Mouse (Mus musculus) hindbrain, embryonic 11.5 days (tissue): ENCODE data around the gene Espn. TPM values are rescaled to one million over a fixed set of nuclear protein-coding genes. Genes with fewer than 3 reads are reported as not detected.
A peak's percentile ranks its signal among the peaks of the same experiment; 100 is the strongest.

Source experiments
- ATAC-seq: fragments of 200-750 bp; cut with Nextera tagmentation; 2 replicates; pipeline ENCODE4 v1.8.0; 2017; ENCODE audit warnings: mild to moderate bottlenecking, moderate TSS enrichment, moderate library complexity; ENCODE audit not compliant: low FRiP score
- DNase-seq: peaks from one replicate; pipeline ENCODE4 v3.0.0-alpha.2; 2015; ENCODE audit warnings: low spot score
- H3K27ac ChIP-seq: fragments of 300-500 bp; sonication (generic); 2 replicates; pipeline ENCODE4 v1.5.1; 2014; ENCODE audit warnings: mild to moderate bottlenecking, low read depth, low read length
- H3K27me3 ChIP-seq: fragments of 300-500 bp; sonication (generic); 2 replicates; pipeline ENCODE4 v1.6.1; 2014; ENCODE audit warnings: mild to moderate bottlenecking, low read length, moderate library complexity, mixed read lengths; ENCODE audit not compliant: control insufficient read depth, insufficient read depth
- H3K36me3 ChIP-seq: fragments of 300-500 bp; sonication (generic); 2 replicates; pipeline ENCODE4 v1.6.1; 2014; ENCODE audit warnings: mild to moderate bottlenecking, low read length, moderate library complexity, mixed read lengths; ENCODE audit not compliant: control insufficient read depth, insufficient read depth
- H3K4me1 ChIP-seq: fragments of 300-500 bp; sonication (generic); replicated peaks from 2 replicates; pipeline ENCODE4 v1.6.1; 2014; ENCODE audit warnings: low read length, mixed read lengths; ENCODE audit not compliant: control insufficient read depth, insufficient read depth
- H3K4me2 ChIP-seq: fragments of 300-500 bp; sonication (generic); replicated peaks from 2 replicates; pipeline ENCODE4 v1.6.1; 2014; ENCODE audit warnings: mild to moderate bottlenecking, low read depth, low read length
- H3K4me3 ChIP-seq: fragments of 300-500 bp; sonication (generic); 2 replicates; pipeline ENCODE4 v1.5.1; 2014; ENCODE audit warnings: low read depth, low read length
- H3K9ac ChIP-seq: fragments of 300-500 bp; sonication (generic); 2 replicates; pipeline ENCODE4 v1.6.1; 2014; ENCODE audit warnings: low read depth, low read length
- H3K9me3 ChIP-seq: fragments of 300-500 bp; sonication (generic); 2 replicates; pipeline ENCODE4 v1.6.1; 2016; ENCODE audit warnings: low read length; ENCODE audit not compliant: control insufficient read depth
- WGBS: fragments of 180-500 bp; shearing (Covaris S2); extraction: QIAGEN DNeasy Blood & Tissue Kit; methylation state at CpG from one replicate; pipeline ENCODE4 v1.1.7; 2014; 5-methylcytosine and 5-hydroxymethylcytosine counted together
- polyA plus RNA-seq: library from polyadenylated mRNA; unstranded; fragments of >200 nt; fragmentation: Nextera tagmentation; extraction: Ambion mirVana; gene quantifications from 2 replicates; pipeline ENCODE4 v1.2.1, GENCODE M21; 2014

Espn gene
- polyA plus RNA-seq, 1 experiment from 2014 or later, result 2.0 TPM

DNA sequence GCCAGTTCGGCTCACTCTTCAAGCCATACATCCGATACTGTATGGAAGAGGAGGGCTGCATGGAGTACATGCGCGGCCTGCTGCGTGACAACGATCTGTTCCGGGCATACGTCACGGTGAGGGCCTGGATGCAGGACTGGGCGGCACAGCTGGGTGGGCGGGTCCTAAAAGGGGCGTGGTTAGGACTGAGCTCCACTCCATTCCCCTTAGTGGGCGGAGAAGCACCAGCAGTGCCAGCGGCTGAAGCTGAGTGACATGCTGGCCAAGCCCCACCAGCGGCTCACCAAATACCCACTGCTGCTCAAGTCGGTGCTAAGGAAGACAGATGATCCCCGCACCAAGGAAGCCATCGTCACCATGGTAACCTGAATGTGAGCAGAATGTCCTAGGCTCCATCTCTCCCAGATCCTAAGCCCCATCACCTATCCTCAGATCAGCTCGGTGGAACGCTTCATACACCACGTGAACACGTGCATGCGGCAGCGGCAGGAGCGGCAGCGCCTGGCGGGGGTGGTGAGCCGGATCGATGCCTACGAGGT, 44.1 kb downstream of the Espn start:
- H3K4me1 ChIP-seq, result peaks cover 6% of the 10 kb centered on the region; the same call in 1 of the 2 replicates
- WGBS, result 6% methylated on average over 30 of the region's 30 CpGs
- peak overlapping the region; percentile 31; the same call in 1 of the 2 replicates for H3K9ac ChIP-seq
- ATAC-seq, result peak; percentile 95
- no peaks in the 10 kb centered on the region for H3K9me3 ChIP-seq
- peak overlapping the region; percentile 58 for H3K27ac ChIP-seq
- no peaks in the 10 kb centered on the region for H3K36me3 ChIP-seq
- peak overlapping the region; percentile 30 for H3K4me3 ChIP-seq
- no peaks in the 10 kb centered on the region; the same call in 1 of the 2 replicates for H3K27me3 ChIP-seq
- DNase-seq, result peak; percentile 94
- H3K4me2 ChIP-seq, result peak overlapping the region; percentile 76

DNA sequence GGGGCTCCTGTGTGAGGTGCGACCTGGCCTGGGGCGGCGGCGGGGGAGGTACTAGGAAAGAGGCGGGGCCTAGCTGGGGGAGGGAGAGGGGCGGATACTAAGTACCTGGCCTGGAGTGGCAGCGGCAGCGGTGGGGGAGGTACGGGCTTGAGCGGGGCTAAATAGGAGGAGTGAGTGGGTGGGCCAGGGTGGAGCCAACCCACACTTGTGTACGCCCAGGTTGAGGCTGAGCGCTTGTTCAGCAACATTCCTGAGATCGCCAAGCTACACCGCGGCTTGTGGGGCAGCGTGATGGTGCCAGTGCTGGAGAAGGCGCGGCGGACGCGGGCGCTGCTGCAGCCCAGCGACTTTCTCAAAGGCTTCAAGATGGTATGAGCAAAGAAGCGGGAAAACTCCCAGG, 44.7 kb downstream of the Espn start:
- H3K9ac ChIP-seq, result peak overlapping the region; percentile 31; the same call in 1 of the 2 replicates
- DNase-seq, result no peak
- WGBS, result under 1% methylated on average over 24 of the region's 24 CpGs
- peak overlapping the region; percentile 30 for H3K4me3 ChIP-seq
- H3K27ac ChIP-seq, result peak overlapping the region; percentile 58; the same call in 1 of the 2 replicates
- no peaks in the 10 kb centered on the region for H3K36me3 ChIP-seq
- H3K9me3 ChIP-seq, result no peaks in the 10 kb centered on the region
- peak; percentile 59 for ATAC-seq
- peaks cover 6% of the 10 kb centered on the region; the same call in 1 of the 2 replicates for H3K4me1 ChIP-seq
- H3K27me3 ChIP-seq, result no peaks in the 10 kb centered on the region; the same call in 1 of the 2 replicates
- H3K4me2 ChIP-seq, result peak overlapping the region; percentile 76

DNA sequence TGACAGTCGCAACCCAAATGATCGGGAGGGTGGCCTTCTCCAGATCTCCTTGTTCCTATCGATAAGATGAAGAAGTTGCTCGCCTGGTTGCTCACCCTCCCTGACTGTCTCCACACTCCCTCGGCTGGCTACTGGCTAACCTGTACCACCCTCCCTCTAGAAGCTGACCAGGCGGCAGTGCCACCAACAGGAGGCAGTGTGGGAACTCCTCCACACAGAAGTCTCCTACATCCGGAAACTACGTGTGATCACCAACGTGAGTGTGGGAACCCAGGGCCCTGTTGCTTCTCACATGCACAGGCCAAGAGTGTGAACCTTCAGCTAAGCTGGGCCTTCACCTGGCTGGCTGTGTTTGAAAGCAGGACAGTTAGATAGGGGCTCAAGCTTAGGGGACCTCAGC, 45.4 kb downstream of the Espn start:
- Histone ChIP-seq H3K9me3 (no peaks in the 10 kb centered on the region), H3K4me1 (peaks cover 6% of the 10 kb centered on the region; the same call in 1 of the 2 replicates), H3K27ac (no peak overlapping the region), H3K4me2 (no peak overlapping the region), H3K36me3 (no peaks in the 10 kb centered on the region), H3K27me3 (no peaks in the 10 kb centered on the region; the same call in 1 of the 2 replicates), H3K9ac (no peak overlapping the region), H3K4me3 (no peak overlapping the region)
- no peak for ATAC-seq
- DNase-seq, result peak; percentile 28
- 58% methylated on average over 9 of the region's 9 CpGs for WGBS

DNA sequence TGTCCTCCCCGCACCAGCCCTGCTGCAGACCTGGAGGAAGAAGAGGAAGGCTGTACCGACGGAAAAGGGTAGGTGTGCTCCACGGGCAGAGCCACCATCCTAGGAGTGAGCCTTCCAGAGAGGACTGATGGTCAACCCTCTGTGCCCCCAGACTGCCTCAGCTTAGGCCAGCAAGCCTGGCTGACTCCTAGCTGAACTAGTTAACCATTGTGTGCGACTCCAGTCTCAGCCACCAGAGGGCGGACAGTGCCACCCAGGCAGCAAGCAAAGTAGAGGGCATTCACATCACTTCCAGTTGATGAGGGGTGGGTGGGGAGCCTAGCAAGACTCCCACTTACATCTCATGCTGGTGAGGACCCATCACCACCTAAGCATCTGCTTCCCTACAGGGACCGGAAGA, 49.1 kb downstream of the Espn start:
- H3K27ac ChIP-seq, result no peak overlapping the region
- no peak overlapping the region for H3K9ac ChIP-seq
- H3K4me3 ChIP-seq, result no peak overlapping the region
- H3K9me3 ChIP-seq, result no peaks in the 10 kb centered on the region
- H3K4me2 ChIP-seq, result no peak overlapping the region
- no peaks in the 10 kb centered on the region for H3K36me3 ChIP-seq
- 29% methylated on average over 7 of the region's 7 CpGs for WGBS
- DNase-seq (peak; percentile 85), ATAC-seq (no peak)
- peaks cover 10% of the 10 kb centered on the region; the same call in 1 of the 2 replicates for H3K4me1 ChIP-seq
- H3K27me3 ChIP-seq, result no peaks in the 10 kb centered on the region; the same call in 1 of the 2 replicates

DNA sequence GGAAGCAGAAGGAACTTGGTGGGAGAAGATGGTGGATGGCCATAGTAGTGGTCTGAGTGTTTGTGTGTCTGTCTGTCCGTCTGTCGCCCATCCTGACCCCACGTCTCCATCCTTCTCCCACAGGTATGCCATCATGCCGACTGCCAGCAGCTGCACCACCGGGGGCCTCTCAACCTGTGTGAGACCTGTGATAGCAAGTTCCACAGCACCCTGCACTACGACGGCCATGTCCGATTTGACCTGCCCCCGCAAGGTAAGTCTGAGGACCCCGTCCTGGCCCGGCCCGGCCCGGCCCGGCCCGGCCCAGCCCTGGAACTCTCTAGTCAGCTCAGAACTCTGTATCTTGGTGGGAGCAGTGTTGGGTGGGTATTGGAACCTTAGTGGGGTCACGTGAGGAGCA, 50.2 kb downstream of the Espn start:
- Histone ChIP-seq H3K4me1 (peaks cover 6% of the 10 kb centered on the region; the same call in 1 of the 2 replicates), H3K9ac (no peak overlapping the region), H3K36me3 (no peaks in the 10 kb centered on the region), H3K27ac (no peak overlapping the region), H3K4me3 (no peak overlapping the region), H3K9me3 (no peaks in the 10 kb centered on the region), H3K4me2 (no peak overlapping the region), H3K27me3 (no peaks in the 10 kb centered on the region; the same call in 1 of the 2 replicates)
- WGBS, result 94% methylated on average over 14 of the region's 16 CpGs
- DNase-seq, result no peak
- ATAC-seq, result no peak

DNA sequence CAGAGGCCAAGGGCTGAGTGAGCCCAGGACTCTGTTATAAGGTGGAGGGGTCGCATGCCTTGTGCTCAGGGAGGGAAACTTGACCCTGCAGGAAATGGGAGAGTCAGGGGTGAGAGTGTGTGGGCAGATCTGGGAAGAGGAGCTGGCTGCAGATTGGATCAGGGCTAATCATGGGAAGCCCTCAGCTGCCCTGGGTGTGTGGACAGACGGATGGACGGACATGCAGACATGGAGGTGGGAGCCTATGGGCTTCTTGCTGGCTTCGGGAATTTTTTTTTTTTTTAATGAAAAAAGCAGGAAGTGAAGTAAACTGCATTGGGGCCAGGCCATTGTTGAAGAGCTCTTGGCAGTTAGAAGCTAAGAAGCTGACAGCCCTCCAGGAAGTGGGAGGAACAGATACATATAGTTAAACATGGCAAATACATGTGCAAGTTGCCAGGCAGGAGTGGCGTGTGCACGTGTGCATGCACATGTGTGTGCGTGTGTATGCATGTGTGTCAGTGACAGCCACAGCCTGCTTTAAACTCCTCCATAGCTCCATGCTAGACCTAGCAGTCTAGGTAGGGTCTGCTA, 51.0 kb downstream of the Espn start:
- Histone ChIP-seq H3K27me3 (no peaks in the 10 kb centered on the region), H3K4me2 (no peak overlapping the region), H3K27ac (no peak overlapping the region), H3K9me3 (no peaks in the 10 kb centered on the region), H3K4me3 (no peak overlapping the region), H3K9ac (no peak overlapping the region), H3K4me1 (peaks cover 7% of the 10 kb centered on the region; the same call in 1 of the 2 replicates), H3K36me3 (no peaks in the 10 kb centered on the region)
- DNase-seq (no peak), ATAC-seq (no peak)
- WGBS, result 77% methylated on average over 7 of the region's 7 CpGs

DNA sequence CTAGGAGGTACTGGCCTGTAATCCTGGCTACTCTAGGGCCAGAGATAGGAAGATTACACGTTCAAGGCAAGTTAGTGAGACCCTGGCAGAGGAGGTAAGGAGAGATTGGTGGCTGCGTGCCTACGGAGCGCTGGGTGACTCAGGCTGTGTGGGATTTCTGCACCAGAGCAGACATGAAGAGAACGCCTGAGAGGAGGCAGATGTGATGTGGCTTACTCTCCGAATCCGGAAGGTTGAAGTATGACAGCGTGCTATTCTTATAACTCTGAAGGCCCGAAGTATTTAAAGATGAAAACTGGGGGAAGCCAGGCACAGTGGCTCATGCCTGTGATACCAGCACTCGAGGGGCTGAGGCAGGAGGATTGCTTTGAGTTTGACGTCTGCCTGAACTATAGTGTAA, 51.6 kb downstream of the Espn start:
- no peak overlapping the region for H3K9ac ChIP-seq
- 83% methylated on average over 11 of the region's 11 CpGs for WGBS
- no peak overlapping the region for H3K4me2 ChIP-seq
- H3K27ac ChIP-seq, result no peak overlapping the region
- no peaks in the 10 kb centered on the region for H3K36me3 ChIP-seq
- H3K4me3 ChIP-seq, result no peak overlapping the region
- no peaks in the 10 kb centered on the region for H3K9me3 ChIP-seq
- DNase-seq, result no peak
- no peak for ATAC-seq
- H3K27me3 ChIP-seq, result no peaks in the 10 kb centered on the region
- peaks cover 7% of the 10 kb centered on the region; the same call in 1 of the 2 replicates for H3K4me1 ChIP-seq

DNA sequence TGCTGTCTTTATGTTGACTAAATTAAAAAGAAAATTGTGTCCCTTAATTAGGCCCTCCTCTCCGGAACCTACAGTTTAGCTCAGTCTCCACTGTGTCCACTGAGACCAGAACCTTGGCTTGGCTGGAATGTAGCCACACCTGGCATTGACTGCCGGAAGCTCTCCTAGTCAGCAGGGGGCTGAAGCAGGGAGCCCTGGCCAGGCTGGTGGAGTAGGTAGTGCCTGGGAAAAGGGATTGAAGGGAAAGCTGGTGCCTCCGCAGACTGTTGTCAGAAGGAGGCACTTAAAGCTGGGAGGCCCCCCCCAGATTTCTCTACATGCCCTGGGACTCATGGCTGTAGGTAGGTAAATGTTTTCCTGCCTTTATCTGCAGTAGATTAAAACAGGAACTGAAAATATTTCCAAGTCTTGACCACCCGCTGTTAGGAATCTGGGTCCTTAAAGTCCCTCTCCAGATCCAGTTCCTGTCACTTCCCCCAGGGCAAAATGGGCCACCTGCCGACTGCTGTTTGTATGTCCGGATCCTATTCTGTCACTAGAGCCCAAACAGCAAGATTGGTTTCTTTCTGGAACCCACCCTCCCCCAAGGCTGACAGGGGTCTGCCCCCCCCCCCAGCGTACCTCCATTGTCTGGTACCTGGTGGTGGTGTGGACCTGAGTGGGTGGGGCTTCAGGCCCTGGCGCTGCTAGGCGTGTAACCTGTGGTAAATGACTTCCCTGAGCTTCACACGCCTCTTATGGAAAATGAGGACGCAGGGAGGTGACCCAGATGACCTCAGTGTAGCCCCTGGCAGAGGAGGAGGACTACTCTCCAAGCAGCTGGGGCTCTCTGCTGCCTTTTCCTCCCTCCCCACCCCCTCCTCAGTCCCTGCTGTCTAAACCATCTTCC, 54.0 kb downstream of the Espn start:
- Histone ChIP-seq H3K9me3 (no peaks in the 10 kb centered on the region), H3K27me3 (no peaks in the 10 kb centered on the region), H3K9ac (no peak overlapping the region), H3K4me1 (peaks cover 7% of the 10 kb centered on the region; the same call in 1 of the 2 replicates), H3K4me3 (no peak overlapping the region), H3K36me3 (no peaks in the 10 kb centered on the region), H3K4me2 (no peak overlapping the region), H3K27ac (0 out of 2 replicates have a peak overlapping the region, but pooled peaks have one; percentile 20)
- 26% methylated on average over 11 of the region's 11 CpGs for WGBS
- ATAC-seq, result no peak
- no peak for DNase-seq
